Mouse (Mus musculus): ENCODE data around the gene Wdr37.
"Not testable (repeated sequence)": the region's sequence is repeated elsewhere in the genome, so short reads cannot be mapped to it uniquely, and the experiment has no call there.

The Wdr37 gene

GRCm38 (mm10) chr13:8871314-8871962 is at the start of gene Wdr37:
Wdr37 (minus strand) TSS chr13:8871909.
- peak; percentile 71 to 77 for DNase-seq

GRCm38 (mm10) chr13:8913890-8914289 is 42.2 kb upstream of the Wdr37 start:
- DNase-seq, result not testable (repeated sequence)

- not testable (repeated sequence) for DNase-seq
Observed at GRCm38 (mm10) chr13:8905986-8906385, 34.3 kb upstream of the Wdr37 start.

DNA sequence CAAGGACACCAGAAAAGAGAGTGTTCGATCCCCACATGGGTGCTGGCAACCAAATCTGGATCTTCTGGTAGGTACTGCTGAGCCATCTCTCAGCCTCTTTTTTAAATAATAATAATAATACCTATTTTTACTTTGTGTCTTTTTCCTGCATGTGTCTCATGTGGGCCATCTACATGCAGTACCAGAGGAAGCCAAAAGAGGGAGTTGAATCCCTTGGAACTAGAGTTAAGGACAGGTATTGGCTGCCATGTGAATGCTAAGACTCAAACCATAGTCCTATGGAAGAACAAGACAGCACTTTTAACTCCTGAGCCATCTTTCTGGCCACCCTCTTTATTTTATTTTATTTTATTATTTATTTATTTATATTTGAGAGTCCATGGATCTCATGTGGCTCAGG is 16.9 kb upstream of the Wdr37 start:
- peak; percentile 25 to 32 for DNase-seq

- no peak for DNase-seq
Observed at GRCm38 (mm10) chr13:8886185-8886560, 14.5 kb upstream of the Wdr37 start.

DNA sequence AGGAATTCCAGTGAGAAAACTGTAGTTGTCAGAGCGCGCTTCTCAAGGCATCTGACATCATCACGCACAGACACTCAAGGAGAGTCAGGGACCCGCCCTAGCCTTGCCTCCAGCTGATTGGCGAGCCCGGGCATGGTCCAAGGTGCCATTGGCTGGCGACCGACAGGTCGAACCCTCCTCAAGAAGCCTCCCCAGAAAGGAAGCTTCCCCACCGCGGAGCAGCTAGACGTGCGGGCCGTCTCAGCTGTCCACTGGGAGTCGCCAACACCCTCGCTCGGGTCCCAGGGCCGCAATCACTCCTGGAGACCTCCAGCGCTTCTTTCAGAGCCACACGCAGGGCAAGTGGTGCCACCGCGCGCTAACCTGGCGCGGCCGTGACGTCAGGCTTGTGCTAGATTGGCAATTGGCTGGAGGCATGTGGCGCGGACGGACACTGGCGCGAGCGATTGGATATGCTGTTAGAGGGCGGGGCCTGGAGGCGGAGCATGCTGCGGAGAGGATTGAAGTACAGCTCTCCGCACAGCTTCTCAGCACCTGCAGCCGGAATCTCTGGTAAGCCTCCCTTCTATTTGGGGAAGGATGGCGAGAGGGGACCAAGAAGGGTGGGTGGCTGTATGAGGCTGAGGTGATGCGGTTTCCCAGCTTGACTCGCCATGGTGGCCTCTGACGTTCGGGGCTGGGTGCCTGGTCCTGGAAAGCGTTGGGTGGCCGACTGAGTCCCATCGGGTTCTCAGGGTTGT is 13.9 kb upstream of the Wdr37 start, which contains the start of gene Idi1:
TSS of gene Idi1 (plus strand) at position 57 of the 740 bp plus-strand sequence.
- peak; percentile 98 to 99 for DNase-seq

DNA sequence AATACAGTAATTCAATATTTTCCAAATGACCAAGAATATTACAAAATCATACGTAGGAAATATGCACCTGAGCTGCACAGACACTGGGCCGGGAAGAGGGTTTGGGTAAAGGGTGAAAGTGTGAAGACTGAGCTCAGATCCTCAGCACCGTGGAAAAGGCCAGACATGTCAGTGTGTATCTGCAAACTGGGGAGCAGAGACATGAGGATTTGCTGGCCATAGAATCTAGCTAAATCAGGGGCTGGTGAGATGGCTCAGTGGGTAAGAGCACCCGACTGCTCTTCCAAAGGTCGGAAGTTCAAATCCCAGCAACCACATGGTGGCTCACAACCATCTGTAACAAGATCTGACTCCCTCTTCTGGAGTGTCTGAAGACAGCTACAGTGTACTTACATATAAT is 12.2 kb upstream of the Wdr37 start:
- DNase-seq, result not testable (repeated sequence)

GRCm38 (mm10) chr13:8881611-8882010 is 9.9 kb upstream of the Wdr37 start:
- no peak for DNase-seq

DNA sequence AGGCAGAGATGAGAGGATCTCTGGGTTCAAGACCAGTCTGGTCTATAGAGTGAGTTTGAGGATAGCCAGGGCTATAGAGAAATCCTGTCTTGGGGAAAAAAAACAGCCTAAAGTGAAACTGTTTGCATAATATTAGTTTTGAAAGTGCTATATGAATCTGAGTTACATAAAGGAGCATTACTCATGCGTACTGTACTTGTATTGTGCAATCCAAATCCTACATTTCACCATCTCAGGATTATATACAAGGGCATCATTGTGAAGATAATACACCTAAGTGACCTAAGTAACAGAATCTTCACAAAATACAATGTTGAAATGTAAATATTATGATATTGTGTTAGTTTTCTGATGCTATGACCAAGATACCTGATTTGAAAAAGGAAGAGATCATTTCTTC is 2.1 kb upstream of the Wdr37 start:
- no peak for DNase-seq

DNA sequence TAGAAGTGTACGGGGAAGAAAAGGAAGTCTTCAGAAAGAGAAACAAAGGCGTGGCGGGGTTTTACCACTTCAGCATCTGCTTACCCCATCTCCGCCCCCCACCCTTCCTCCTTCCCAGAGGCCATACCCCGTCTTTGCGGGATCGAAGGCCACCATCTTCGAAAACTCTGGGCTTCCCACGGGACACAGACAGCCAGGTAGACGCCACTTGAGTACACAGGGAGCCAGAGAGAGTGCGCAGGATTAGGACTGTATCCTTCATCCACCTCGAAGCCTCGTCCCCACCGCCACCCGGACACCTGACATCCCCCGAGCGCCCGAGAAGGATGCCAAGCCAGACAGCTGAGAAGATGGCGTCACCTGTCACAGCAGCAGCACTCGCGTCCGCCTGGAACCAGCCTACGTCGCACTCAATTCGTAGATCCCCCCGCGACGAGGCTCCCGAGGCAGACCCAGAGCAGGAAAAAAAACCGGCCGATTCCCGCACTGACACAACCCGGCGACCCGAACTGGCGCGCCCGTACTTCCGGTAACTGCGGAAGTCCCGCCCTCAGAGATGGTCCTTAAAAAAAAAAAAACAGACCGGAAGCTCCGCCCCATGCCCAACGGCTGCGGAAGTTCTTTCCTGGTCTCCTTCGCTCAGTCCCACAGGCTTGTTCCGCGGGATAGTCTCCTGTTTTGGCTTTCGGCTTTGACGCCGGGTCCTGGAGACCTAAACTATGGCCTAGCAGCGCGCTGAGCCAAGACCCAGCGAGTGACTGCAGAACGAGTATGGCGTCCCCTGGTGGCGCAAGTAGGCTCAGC is 997 bp downstream of the Wdr37 start:
- DNase-seq, result peak; percentile 94 to 95

GRCm38 (mm10) chr13:8870160-8870509 is 1.6 kb downstream of the Wdr37 start:
- DNase-seq, result no peak

DNA sequence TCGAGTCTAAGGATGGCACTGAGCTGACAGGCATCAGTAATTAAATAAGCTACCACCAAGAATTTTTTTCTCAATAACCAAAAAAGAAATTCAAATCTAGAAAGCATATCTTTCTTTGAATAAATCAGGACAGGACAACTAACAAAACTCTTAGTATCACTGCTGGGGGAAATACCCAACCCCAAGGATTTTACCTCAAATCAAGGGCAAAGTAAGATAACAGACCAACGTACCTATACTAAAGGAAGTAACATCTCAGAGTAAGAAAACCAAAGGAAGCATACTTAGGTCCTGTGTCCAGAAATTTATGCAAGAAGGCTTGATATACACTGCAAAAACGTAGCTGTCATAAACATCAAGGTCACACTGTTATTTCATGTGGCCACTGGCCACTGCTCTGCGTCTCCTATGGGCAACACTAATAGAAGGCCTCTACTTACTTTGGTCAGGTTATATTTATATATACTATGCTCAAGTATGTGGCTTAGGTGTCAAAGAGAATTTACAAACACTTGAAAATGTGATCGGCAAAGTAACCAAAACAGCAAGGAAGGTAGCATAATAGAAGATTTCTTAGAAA is 2.0 kb downstream of the Wdr37 start:
- no peak for DNase-seq

DNA sequence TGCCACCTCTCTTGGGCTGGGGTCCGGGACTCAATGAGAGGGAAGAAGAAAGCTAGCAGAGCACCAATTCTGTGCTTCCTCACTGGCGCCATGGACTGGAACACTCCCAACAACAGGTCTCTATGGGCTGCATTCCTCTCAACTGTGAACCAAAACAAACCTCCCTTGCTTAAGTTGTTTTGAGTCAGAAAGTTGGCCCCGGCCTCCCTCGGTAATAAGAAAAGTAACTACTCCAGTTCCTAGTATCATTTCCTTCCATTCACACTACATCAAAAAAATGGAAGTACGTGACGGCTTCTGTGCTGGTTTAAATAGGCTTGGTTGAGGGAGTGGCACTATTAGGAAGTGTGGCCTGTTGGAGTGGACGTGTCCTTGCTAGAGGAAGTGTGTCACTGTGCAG is 5.1 kb downstream of the Wdr37 start:
- no peak for DNase-seq

GRCm38 (mm10) chr13:8864990-8865389 is 6.7 kb downstream of the Wdr37 start:
- no peak for DNase-seq

GRCm38 (mm10) chr13:8860861-8861260 is 10.8 kb downstream of the Wdr37 start:
- DNase-seq, result no peak

DNA sequence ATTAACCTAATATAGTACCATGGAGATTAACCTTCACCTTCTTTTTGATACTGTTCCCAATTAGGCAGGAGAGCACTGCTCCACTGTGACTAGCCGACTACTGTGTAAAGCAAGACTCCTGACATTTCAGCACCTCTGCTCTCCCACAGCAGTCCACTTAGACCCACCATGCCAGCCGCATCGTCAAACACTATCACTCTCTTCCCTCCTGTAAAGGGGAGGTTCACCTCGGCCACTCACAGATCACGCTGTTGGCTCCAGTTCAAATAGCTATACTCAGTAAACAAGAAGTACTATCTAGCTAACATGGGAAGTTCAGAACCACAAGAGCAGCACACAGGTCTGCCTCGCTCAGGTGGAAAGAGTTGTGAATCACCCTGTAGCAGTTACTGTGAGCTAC is 13.3 kb downstream of the Wdr37 start:
- no peak for DNase-seq

- DNase-seq, result no peak
Observed at GRCm38 (mm10) chr13:8854769-8855168, 16.9 kb downstream of the Wdr37 start.

- DNase-seq, result no peak
Observed at GRCm38 (mm10) chr13:8853424-8853823, 18.3 kb downstream of the Wdr37 start.

DNA sequence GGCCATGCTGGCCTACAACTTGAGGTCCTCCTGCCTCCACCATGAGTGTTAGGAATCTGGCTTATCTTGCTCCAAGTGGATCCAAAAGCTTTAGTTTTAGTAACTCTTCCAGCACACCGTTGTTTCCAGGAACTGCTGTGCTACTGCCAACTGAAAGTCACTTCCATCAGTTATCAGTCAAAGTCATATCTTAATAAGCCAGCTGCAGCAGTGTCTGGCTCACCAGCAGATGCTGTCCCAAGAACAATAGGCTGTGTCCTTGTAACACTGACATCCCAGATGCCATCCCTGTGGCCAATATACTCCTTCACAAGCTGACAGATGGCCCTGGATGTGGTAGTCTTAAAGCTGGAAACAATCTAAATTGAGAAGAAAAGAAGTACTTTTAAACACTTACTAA is 22.4 kb downstream of the Wdr37 start:
- no peak for DNase-seq

GRCm38 (mm10) chr13:8847702-8848101 is 24.0 kb downstream of the Wdr37 start:
- no peak for DNase-seq

GRCm38 (mm10) chr13:8842273-8842672 is 29.4 kb downstream of the Wdr37 start:
- no peak for DNase-seq

- DNase-seq, result not testable (repeated sequence)
Observed at GRCm38 (mm10) chr13:8841846-8842245, 29.9 kb downstream of the Wdr37 start.

DNA sequence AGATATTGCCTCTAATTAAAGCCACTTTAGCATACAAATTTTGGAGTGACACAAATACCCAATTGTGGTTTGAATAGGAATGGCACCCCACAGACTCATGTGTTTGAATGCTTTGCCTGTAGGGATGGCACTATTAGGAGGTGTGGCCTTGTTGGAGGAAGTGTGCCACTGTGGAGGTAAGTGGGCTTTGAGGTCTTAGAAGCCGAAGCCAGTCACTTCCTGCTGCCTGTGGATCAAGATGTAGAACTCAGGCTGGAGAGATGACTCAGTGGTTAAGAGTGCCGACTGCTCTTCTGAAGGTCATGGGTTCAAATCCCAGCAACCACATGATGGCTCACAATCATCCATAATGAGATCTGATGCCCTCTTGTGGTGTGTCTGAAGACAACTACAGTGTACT is 30.8 kb downstream of the Wdr37 start:
- DNase-seq, result no peak
